Mouse (Mus musculus) CH12.LX (cell line): ENCODE results near the gene Nup35. TPM values are rescaled to one million over a fixed set of nuclear protein-coding genes. Genes with fewer than 3 reads are reported as not detected.
A peak's percentile ranks its signal among the peaks of the same experiment; 100 is the strongest.

Experiments used
- DNase-seq: peaks from one replicate; pipeline ENCODE4 v3.0.0-alpha.2; 2013; ENCODE audit errors: extremely low read depth
- H3K27ac ChIP-seq: 2 replicates; pipeline ENCODE4 v1.5.1; 2012; ENCODE audit warnings: low read depth, mild to moderate bottlenecking, control low read depth, moderate library complexity; ENCODE audit not compliant: insufficient read depth
- H3K27me3 ChIP-seq: replicated peaks from 2 replicates; pipeline ENCODE3; 2012; ENCODE audit warnings: inconsistent platforms
- H3K36me3 ChIP-seq, 2 experiments: replicated peaks in 1 of 2; 2 replicates each; pipeline versions ENCODE3 to v1.6.1; 2012; ENCODE audit warnings: inconsistent platforms in 1 of 2, low read length in 1 of 2, mild to moderate bottlenecking in 1 of 2, mixed read lengths in 1 of 2, moderate library complexity in 1 of 2; ENCODE audit not compliant: control insufficient read depth in 1 of 2, insufficient read depth in 1 of 2
- H3K4me1 ChIP-seq, 2 experiments: 2 replicates each; pipeline ENCODE4 v1.6.1; 2012; ENCODE audit warnings: inconsistent platforms in 1 of 2, moderate library complexity in 1 of 2; ENCODE audit not compliant: insufficient read depth in 2 of 2, control insufficient read depth in 1 of 2
- H3K4me2 ChIP-seq: 2 replicates; pipeline ENCODE4 v1.6.1; 2012; ENCODE audit warnings: low read depth, mild to moderate bottlenecking, control low read depth; ENCODE audit not compliant: poor library complexity, insufficient read depth, severe bottlenecking
- H3K4me3 ChIP-seq, 3 experiments: fragments of 150-350 bp in 1 of 3; sonication (generic) in 1 of 3; replicated peaks in 1 of 3; 2 replicates each; pipeline versions ENCODE3 to v1.5.1; 2011 to 2012; ENCODE audit warnings: low read depth in 2 of 3, low read length in 2 of 3, mild to moderate bottlenecking in 2 of 3, moderate library complexity in 2 of 3, control low read depth in 1 of 3, improper control_type of control experiment in 1 of 3, inconsistent platforms in 1 of 3, mixed read lengths in 1 of 3; ENCODE audit not compliant: poor library complexity in 1 of 3
- H3K79me2 ChIP-seq: replicated peaks from 2 replicates; pipeline ENCODE4 v1.6.1; 2012; ENCODE audit warnings: mild to moderate bottlenecking, moderate library complexity; ENCODE audit not compliant: control insufficient read depth, poor library complexity, insufficient read depth, severe bottlenecking; ENCODE audit errors: extremely low read depth
- H3K9ac ChIP-seq: 2 replicates; pipeline ENCODE4 v1.6.1; 2012; ENCODE audit warnings: low read depth, mild to moderate bottlenecking, control low read depth, moderate library complexity; ENCODE audit not compliant: insufficient read depth
- H3K9me3 ChIP-seq: replicated peaks from 2 replicates; pipeline ENCODE3; 2012; ENCODE audit warnings: low read length, inconsistent platforms, mixed read lengths
- CHD1 ChIP-seq: IDR thresholded peaks from 2 replicates; pipeline ENCODE4 v1.6.1; 2012; ENCODE audit warnings: low read depth, low read length, improper control_type of control experiment, inconsistent platforms
- CHD2 ChIP-seq: IDR thresholded peaks from 2 replicates; pipeline ENCODE4 v1.6.1; 2011; ENCODE audit warnings: low read length, improper control_type of control experiment
- CTCF ChIP-seq, 2 experiments: IDR thresholded peaks in 1 of 2; conservative IDR thresholded peaks in 1 of 2; 2 replicates each; pipeline ENCODE4 v1.5.1; 2011 to 2012; ENCODE audit warnings: low read depth in 2 of 2, low read length in 2 of 2, improper control_type of control experiment in 1 of 2, inconsistent platforms in 1 of 2, mild to moderate bottlenecking in 1 of 2, moderate library complexity in 1 of 2
- E2F4 ChIP-seq: IDR thresholded peaks from 2 replicates; pipeline ENCODE4 v1.6.1; 2011; ENCODE audit warnings: low read depth, low read length, improper control_type of control experiment; ENCODE audit not compliant: insufficient replicate concordance
- ELF1 ChIP-seq: IDR thresholded peaks from 2 replicates; pipeline ENCODE4 v1.6.1; 2014; ENCODE audit warnings: low read depth, mild to moderate bottlenecking, inconsistent platforms, low read length, improper control_type of control experiment
- EP300 ChIP-seq: IDR thresholded peaks from 2 replicates; pipeline ENCODE4 v1.6.1; 2011; ENCODE audit warnings: low read length, improper control_type of control experiment
- GABPA ChIP-seq: IDR thresholded peaks from 2 replicates; pipeline ENCODE4 v1.6.1; 2012; ENCODE audit warnings: low read depth, low read length, improper control_type of control experiment, inconsistent platforms; ENCODE audit not compliant: insufficient replicate concordance
- JUND ChIP-seq: conservative IDR thresholded peaks from 2 replicates; pipeline ENCODE4 v1.6.1; 2011; ENCODE audit warnings: low read depth, low read length, improper control_type of control experiment
- MAFK ChIP-seq: IDR thresholded peaks from 2 replicates; pipeline ENCODE4 v1.6.1; 2011; ENCODE audit warnings: low read length, improper control_type of control experiment; ENCODE audit not compliant: insufficient replicate concordance
- MAX ChIP-seq: IDR thresholded peaks from 2 replicates; pipeline ENCODE4 v1.6.1; 2011; ENCODE audit warnings: low read length, improper control_type of control experiment
- MAZ ChIP-seq: IDR thresholded peaks from 2 replicates; pipeline ENCODE4 v1.6.1; 2012; ENCODE audit warnings: low read depth, mild to moderate bottlenecking, inconsistent platforms, low read length, improper control_type of control experiment, moderate library complexity
- MEF2A ChIP-seq: IDR thresholded peaks from 2 replicates; pipeline ENCODE4 v1.6.1; 2014; ENCODE audit warnings: low read depth, mild to moderate bottlenecking, inconsistent platforms, low read length, improper control_type of control experiment, borderline replicate concordance
- MXI1 ChIP-seq: IDR thresholded peaks from 2 replicates; pipeline ENCODE4 v1.6.1; 2011; ENCODE audit warnings: mild to moderate bottlenecking, low read depth, low read length, improper control_type of control experiment
- MYC ChIP-seq: IDR thresholded peaks from 2 replicates; pipeline ENCODE4 v1.6.1; 2011; ENCODE audit warnings: low read depth, mild to moderate bottlenecking, improper control_type of control experiment, low read length
- RAD21 ChIP-seq: IDR thresholded peaks from 2 replicates; pipeline ENCODE4 v1.6.1; 2011; ENCODE audit warnings: low read depth, mild to moderate bottlenecking, low read length, improper control_type of control experiment, moderate library complexity
- RCOR1 ChIP-seq: conservative IDR thresholded peaks from 2 replicates; pipeline ENCODE4 v1.6.1; 2012; ENCODE audit warnings: low read depth, mild to moderate bottlenecking, inconsistent platforms, low read length, improper control_type of control experiment
- SIN3A ChIP-seq: IDR thresholded peaks from 2 replicates; pipeline ENCODE4 v1.6.1; 2012; ENCODE audit warnings: low read length, improper control_type of control experiment, inconsistent platforms
- SMC3 ChIP-seq: IDR thresholded peaks from 2 replicates; pipeline ENCODE4 v1.6.1; 2011; ENCODE audit warnings: low read depth, low read length, improper control_type of control experiment
- UBTF ChIP-seq: IDR thresholded peaks from 2 replicates; pipeline ENCODE4 v1.6.1; 2012; ENCODE audit warnings: low read depth, mild to moderate bottlenecking, inconsistent platforms, low read length, improper control_type of control experiment, moderate library complexity
- USF2 ChIP-seq: conservative IDR thresholded peaks from 2 replicates; pipeline ENCODE4 v1.6.1; 2011; ENCODE audit warnings: low read depth, low read length, improper control_type of control experiment
- ZKSCAN1 ChIP-seq: IDR thresholded peaks from 2 replicates; pipeline ENCODE4 v1.6.1; 2012; ENCODE audit warnings: low read depth, inconsistent platforms, low read length, improper control_type of control experiment, borderline replicate concordance
- ZNF384 ChIP-seq: IDR thresholded peaks from 2 replicates; pipeline ENCODE4 v1.6.1; 2012; ENCODE audit warnings: low read depth, low read length, improper control_type of control experiment, inconsistent platforms
- dilution Hi-C: fragments of 300-500 bp; cut with MboI; formaldehyde crosslinking; loops from 2 replicates; pipeline ENCODE4 v1.14.3; 2020; ENCODE audit warnings: low sequenced_read_pairs; ENCODE audit not compliant: extremely low pct_unique_long_range_greater_than_20kb, extremely low pct_ligation_motif_present
- in situ Hi-C: fragments of 300-500 bp; cut with MboI; formaldehyde crosslinking; loops from 3 replicates; pipeline ENCODE4 v1.14.3; 2019; ENCODE audit warnings: low sequenced_read_pairs, low pct_ligation_motif_present, low pct_unique_long_range_greater_than_20kb, mixed read lengths
- polyA plus RNA-seq: library from polyadenylated mRNA; unstranded; fragments of >175 nt; gene quantifications from 2 replicates; pipeline ENCODE4 v1.2.1, GENCODE M21; 2012; ENCODE audit warnings: low read depth; ENCODE audit not compliant: insufficient read length
- total RNA-seq, 2 experiments: library from RNA; depleted of rRNA; stranded (reverse); fragments of 300-350 nt in 1 of 2; fragments of >200 nt in 1 of 2; gene quantifications; 2 replicates each; pipeline ENCODE4 v1.2.3; 2012 to 2014

The Nup35 gene
- total and polyA plus RNA-seq, 3 experiments: 37.9 to 161 (median 53.2) TPM

- no peak for DNase-seq
- Histone ChIP-seq H3K4me1 (no peaks in the 10 kb centered on the region), H3K79me2 (no peaks in the 10 kb centered on the region), H3K9me3 (no peaks in the 10 kb centered on the region), H3K27me3 (no peaks in the 10 kb centered on the region), H3K4me2 (no peak overlapping the region), H3K36me3 (peaks cover 4 to 40% of the 10 kb centered on the region in 2 experiments), H3K9ac (no peak overlapping the region), H3K27ac (no peak overlapping the region), H3K4me3 (no peak overlapping the region)
- in situ Hi-C loops (no loop called here), dilution Hi-C loops (no loop called here)
- TF ChIP-seq MYC (no peak), CHD1 (no peak), MEF2A (no peak), ZKSCAN1 (no peak), SIN3A (no peak), GABPA (no peak), MXI1 (no peak), CTCF (conservative IDR thresholded peaks at IDR 0.05 in 1 of 2, IDR thresholded peaks at IDR 0.05 in 1 of 2; ENCODE audit: low read depth in 2 of 2, low read length in 2 of 2) (no peak), ELF1 (no peak), UBTF (no peak), ZNF384 (no peak), E2F4 (no peak), MAFK (no peak), MAX (no peak), EP300 (no peak), JUND (no peak)
These were observed 50.4 kb downstream of the Nup35 start for GRCm38 (mm10) chr2:80667396-80667964.

DNA sequence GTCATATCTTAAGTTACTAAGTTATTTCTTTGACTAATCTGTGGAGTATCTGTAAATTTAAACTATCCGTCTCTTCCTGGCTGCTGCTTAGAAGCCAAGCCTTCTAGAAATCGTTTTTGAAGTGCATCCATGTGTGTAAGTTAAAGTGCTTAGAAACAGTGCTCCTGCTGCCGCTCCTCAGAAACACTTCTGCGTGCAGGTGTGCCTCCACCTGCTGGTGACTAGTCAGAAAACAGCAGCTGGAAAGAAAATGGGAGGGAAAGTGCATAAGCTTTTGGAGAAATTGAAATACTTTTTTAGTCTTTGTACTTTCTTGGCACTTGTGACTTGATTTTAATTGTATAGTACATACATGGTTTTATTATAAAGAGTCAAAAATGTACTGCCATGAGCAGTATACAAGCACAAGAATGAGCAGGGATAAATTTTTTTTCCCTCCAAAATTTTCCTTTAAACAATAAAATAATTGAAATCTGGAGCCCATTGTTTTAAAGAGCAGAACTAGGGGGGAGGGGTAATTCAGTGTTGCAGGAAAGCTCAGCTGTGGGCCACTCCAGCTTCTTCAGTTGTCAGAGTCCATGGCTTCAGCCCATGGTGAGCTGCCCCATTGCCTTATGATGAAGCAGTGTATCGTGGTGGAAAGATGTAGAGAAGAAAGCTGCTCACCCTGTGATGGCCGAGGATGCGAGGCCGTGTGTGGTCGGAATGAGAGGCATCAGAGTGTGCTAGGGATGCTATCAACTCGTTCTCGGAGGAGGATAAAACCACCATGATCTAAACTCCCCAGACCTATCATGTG lies 53.0 kb downstream of the Nup35 start:
- in situ Hi-C loops: no loop called here
- H3K4me3 ChIP-seq: no peak overlapping the region
- H3K27ac ChIP-seq: no peak overlapping the region
- no peak overlapping the region for H3K9ac ChIP-seq
- peaks cover 0 to 3% of the 10 kb centered on the region in 2 experiments; a peak in 1 of 4 replicates for H3K4me1 ChIP-seq
- no peak for DNase-seq
- peaks cover 4 to 34% of the 10 kb centered on the region in 2 experiments for H3K36me3 ChIP-seq
- no peaks in the 10 kb centered on the region for H3K79me2 ChIP-seq
- peak; percentile 38 for TF ChIP-seq RAD21
- TF ChIP-seq SMC3: peak; percentile 22; the same call in 1 of the 2 replicates
- no peak for TF ChIP-seq CHD2
- no peak for TF ChIP-seq SIN3A
- TF ChIP-seq USF2: no peak
- TF ChIP-seq RCOR1: no peak
- TF ChIP-seq ZKSCAN1: no peak
- no peak for TF ChIP-seq MAZ
- TF ChIP-seq MEF2A: no peak
- TF ChIP-seq CTCF (conservative IDR thresholded peaks at IDR 0.05 in 1 of 2, IDR thresholded peaks at IDR 0.05 in 1 of 2; ENCODE audit: low read depth in 2 of 2, low read length in 2 of 2): peak in 1 of 2 experiments; percentile 55; a peak in 2 of 4 replicates
- no peak for TF ChIP-seq CHD1
- dilution Hi-C loops: no loop called here
- no peaks in the 10 kb centered on the region for H3K9me3 ChIP-seq
- no peak overlapping the region for H3K4me2 ChIP-seq
- H3K27me3 ChIP-seq: no peaks in the 10 kb centered on the region
